Mouse (Mus musculus) neural tube, embryonic 11.5 days (tissue): ENCODE measurements around the gene 1700025G04Rik. TPM values are rescaled to one million over a fixed set of nuclear protein-coding genes. Genes with fewer than 3 reads are reported as not detected.

Experiments
- ATAC-seq: fragments of 200-750 bp; cut with Nextera tagmentation; 2 replicates; pipeline ENCODE4 v1.8.0; 2017; ENCODE audit warnings: moderate number of reproducible peaks, mild to moderate bottlenecking, moderate TSS enrichment, moderate library complexity; ENCODE audit not compliant: insufficient read depth, low FRiP score, low TSS enrichment
- DNase-seq: peaks from one replicate; pipeline ENCODE4 v3.0.0-alpha.2; 2015; ENCODE audit warnings: low spot score
- H3K27ac ChIP-seq: fragments of 300-500 bp; sonication (generic); 2 replicates; pipeline ENCODE4 v1.5.1; 2014; ENCODE audit warnings: low read depth, mild to moderate bottlenecking, low read length
- H3K27me3 ChIP-seq: fragments of 300-500 bp; sonication (generic); 2 replicates; pipeline ENCODE4 v1.6.1; 2014; ENCODE audit warnings: mild to moderate bottlenecking, low read length, mixed read lengths; ENCODE audit not compliant: control insufficient read depth, insufficient read depth
- H3K36me3 ChIP-seq: fragments of 300-500 bp; sonication (generic); 2 replicates; pipeline ENCODE4 v1.6.1; 2014; ENCODE audit warnings: mild to moderate bottlenecking, low read length, moderate library complexity, mixed read lengths; ENCODE audit not compliant: control insufficient read depth, insufficient read depth
- H3K4me1 ChIP-seq: fragments of 300-500 bp; sonication (generic); 2 replicates; pipeline ENCODE4 v1.6.1; 2014; ENCODE audit warnings: low read length, mixed read lengths; ENCODE audit not compliant: control insufficient read depth, insufficient read depth
- H3K4me2 ChIP-seq: fragments of 300-500 bp; sonication (generic); 2 replicates; pipeline ENCODE4 v1.6.1; 2014; ENCODE audit warnings: low read depth, mild to moderate bottlenecking, moderate library complexity
- H3K4me3 ChIP-seq: fragments of 300-500 bp; sonication (generic); 2 replicates; pipeline ENCODE4 v1.5.1; 2014; ENCODE audit warnings: low read depth, low read length
- H3K9ac ChIP-seq: fragments of 300-500 bp; sonication (generic); 2 replicates; pipeline ENCODE4 v1.6.1; 2014; ENCODE audit warnings: mild to moderate bottlenecking, low read length
- H3K9me3 ChIP-seq: fragments of 300-500 bp; sonication (generic); 2 replicates; pipeline ENCODE4 v1.6.1; 2016; ENCODE audit warnings: low read length; ENCODE audit not compliant: control insufficient read depth
- WGBS: fragments of 180-500 bp; shearing (Covaris S2); extraction: QIAGEN DNeasy Blood & Tissue Kit; methylation state at CpG from one replicate; pipeline ENCODE4 v1.1.7; 2014; 5-methylcytosine and 5-hydroxymethylcytosine counted together
- polyA plus RNA-seq: library from polyadenylated mRNA; unstranded; fragments of >200 nt; fragmentation: Nextera tagmentation; extraction: Ambion mirVana; gene quantifications from 2 replicates; pipeline ENCODE4 v1.2.1, GENCODE M21; 2014

Gene 1700025G04Rik
- polyA plus RNA-seq, 1 experiment from 2014 or later = 40.7 TPM

GRCm38 (mm10) chr1:152032144-152032543, 57.8 kb downstream of the 1700025G04Rik start:
- no peak overlapping the region for H3K4me3 ChIP-seq
- peaks cover 4% of the 10 kb centered on the region; the same call in 1 of the 2 replicates for H3K4me1 ChIP-seq
- H3K9me3 ChIP-seq = no peaks in the 10 kb centered on the region
- no peak overlapping the region for H3K9ac ChIP-seq
- no peak for DNase-seq
- no peak for ATAC-seq
- H3K27me3 ChIP-seq = no peaks in the 10 kb centered on the region
- 93% methylated on average over 5 of the region's 5 CpGs for WGBS
- H3K4me2 ChIP-seq = no peak overlapping the region
- H3K36me3 ChIP-seq = no peaks in the 10 kb centered on the region
- no peak overlapping the region for H3K27ac ChIP-seq

- Histone ChIP-seq H3K27ac (no peak overlapping the region), H3K4me1 (peaks cover 4% of the 10 kb centered on the region; the same call in 1 of the 2 replicates), H3K4me3 (no peak overlapping the region), H3K9ac (no peak overlapping the region), H3K9me3 (no peaks in the 10 kb centered on the region), H3K27me3 (no peaks in the 10 kb centered on the region), H3K4me2 (no peak overlapping the region), H3K36me3 (no peaks in the 10 kb centered on the region)
- ATAC-seq (no peak), DNase-seq (peak; percentile 32)
- WGBS = 46% methylated on average over 6 of the region's 6 CpGs
Measured at GRCm38 (mm10) chr1:152030546-152030945, 59.4 kb downstream of the 1700025G04Rik start.

GRCm38 (mm10) chr1:152028718-152029117, 61.2 kb downstream of the 1700025G04Rik start:
- no peak for ATAC-seq
- H3K27ac ChIP-seq = no peak overlapping the region
- WGBS = 88% methylated on average over 4 of the region's 4 CpGs

GRCm38 (mm10) chr1:152026762-152027161, 63.2 kb downstream of the 1700025G04Rik start:
- Histone ChIP-seq H3K9ac (no peak overlapping the region), H3K4me2 (no peak overlapping the region), H3K4me3 (no peak overlapping the region), H3K27me3 (no peaks in the 10 kb centered on the region), H3K9me3 (no peaks in the 10 kb centered on the region), H3K36me3 (no peaks in the 10 kb centered on the region), H3K4me1 (peaks cover 4% of the 10 kb centered on the region; the same call in 1 of the 2 replicates), H3K27ac (no peak overlapping the region)
- 94% methylated on average over 4 of the region's 4 CpGs for WGBS
- DNase-seq = no peak
- ATAC-seq = no peak

More at GRCm38 (mm10) chr1:152028718-152029117, 61.2 kb downstream of the 1700025G04Rik start:
- H3K9me3 ChIP-seq = no peaks in the 10 kb centered on the region
- no peak for DNase-seq
- peaks cover 4% of the 10 kb centered on the region; the same call in 1 of the 2 replicates for H3K4me1 ChIP-seq
- no peak overlapping the region for H3K9ac ChIP-seq
- H3K4me2 ChIP-seq = no peak overlapping the region
- H3K36me3 ChIP-seq = no peaks in the 10 kb centered on the region
- no peaks in the 10 kb centered on the region for H3K27me3 ChIP-seq
- no peak overlapping the region for H3K4me3 ChIP-seq

- Histone ChIP-seq H3K4me3 (no peak overlapping the region), H3K9me3 (no peaks in the 10 kb centered on the region), H3K27me3 (no peaks in the 10 kb centered on the region), H3K4me1 (no peaks in the 10 kb centered on the region), H3K36me3 (no peaks in the 10 kb centered on the region), H3K9ac (no peak overlapping the region), H3K4me2 (no peak overlapping the region), H3K27ac (no peak overlapping the region)
- 89% methylated on average over 4 of the region's 4 CpGs for WGBS
- DNase-seq (no peak), ATAC-seq (no peak)
Measured at GRCm38 (mm10) chr1:152025308-152025707, 64.6 kb downstream of the 1700025G04Rik start.

- Histone ChIP-seq H3K4me1 (no peaks in the 10 kb centered on the region), H3K27me3 (no peaks in the 10 kb centered on the region), H3K9ac (no peak overlapping the region), H3K4me2 (no peak overlapping the region), H3K27ac (no peak overlapping the region), H3K9me3 (no peaks in the 10 kb centered on the region), H3K4me3 (no peak overlapping the region), H3K36me3 (no peaks in the 10 kb centered on the region)
- no peak for DNase-seq
- WGBS = 75% methylated on average over 18 of the region's 18 CpGs
- no peak for ATAC-seq
Measured at GRCm38 (mm10) chr1:152024019-152024787, 65.7 kb downstream of the 1700025G04Rik start.

GRCm38 (mm10) chr1:152020812-152021211, 69.1 kb downstream of the 1700025G04Rik start:
- H3K4me3 ChIP-seq = no peak overlapping the region
- H3K27ac ChIP-seq = no peak overlapping the region
- ATAC-seq = no peak
- H3K27me3 ChIP-seq = no peaks in the 10 kb centered on the region
- no peaks in the 10 kb centered on the region for H3K9me3 ChIP-seq
- DNase-seq = no peak
- WGBS = 93% methylated on average over 6 of the region's 6 CpGs
- H3K4me1 ChIP-seq = no peaks in the 10 kb centered on the region
- H3K4me2 ChIP-seq = no peak overlapping the region
- no peak overlapping the region for H3K9ac ChIP-seq
- no peaks in the 10 kb centered on the region for H3K36me3 ChIP-seq

GRCm38 (mm10) chr1:152020070-152020469, 69.9 kb downstream of the 1700025G04Rik start:
- Histone ChIP-seq H3K36me3 (no peaks in the 10 kb centered on the region), H3K9ac (no peak overlapping the region), H3K4me2 (no peak overlapping the region), H3K4me3 (no peak overlapping the region), H3K27ac (no peak overlapping the region), H3K27me3 (no peaks in the 10 kb centered on the region), H3K4me1 (no peaks in the 10 kb centered on the region), H3K9me3 (no peaks in the 10 kb centered on the region)
- no peak for DNase-seq
- ATAC-seq = no peak
- WGBS = 94% methylated on average over 5 of the region's 5 CpGs

GRCm38 (mm10) chr1:152019196-152019595, 70.7 kb downstream of the 1700025G04Rik start:
- Histone ChIP-seq H3K9ac (no peak overlapping the region), H3K4me1 (no peaks in the 10 kb centered on the region), H3K27me3 (no peaks in the 10 kb centered on the region), H3K27ac (no peak overlapping the region), H3K36me3 (no peaks in the 10 kb centered on the region), H3K9me3 (no peaks in the 10 kb centered on the region), H3K4me3 (no peak overlapping the region), H3K4me2 (no peak overlapping the region)
- 42% methylated on average over 5 of the region's 5 CpGs for WGBS
- DNase-seq (peak; percentile 46), ATAC-seq (peak; percentile 41; the same call in 1 of the 2 replicates)
